Mouse (Mus musculus): ENCODE data around the gene Gm20431. TPM values are rescaled to one million over a fixed set of nuclear protein-coding genes. Genes with fewer than 3 reads are reported as not detected.

The Gm20431 gene
- total and polyA plus RNA-seq, 2 experiments from 2014 or later: 9.8 to 10.7 TPM

- Histone ChIP-seq H3K27ac (no peak overlapping the region), H3K4me3 (ENCODE audit: low read length) (no peak overlapping the region), H3K9ac (replicated peaks; ENCODE audit: low read length) (no peak overlapping the region), H3K9me3 (ENCODE audit: low read length) (no peaks in the 10 kb centered on the region), H3K4me1 (ENCODE audit: insufficient read depth, low read length) (no peaks in the 10 kb centered on the region), H3K4me2 (ENCODE audit: low read depth, low read length) (no peak overlapping the region), H3K36me3 (ENCODE audit: insufficient read depth, low read length) (no peaks in the 10 kb centered on the region), H3K27me3 (ENCODE audit: insufficient read depth, low read length) (no peaks in the 10 kb centered on the region)
- peak; percentile 50 for DNase-seq (ENCODE audit: low spot score)
- WGBS: 55% methylated on average over 13 of the region's 13 CpGs
- 0 out of 2 replicates have a peak, but pooled peaks have one; percentile 25 for TF ChIP-seq CTCF (IDR thresholded peaks at IDR 0.05; ENCODE audit: low read depth)
- ATAC-seq: no peak
Observed at GRCm38 (mm10) chr2:167569934-167570651, 91.2 kb downstream of the Gm20431 start.

- DNase-seq (ENCODE audit: low spot score) (no peak), ATAC-seq (no peak)
- H3K27ac ChIP-seq: no peak overlapping the region
- 87% methylated on average over 9 of the region's 9 CpGs for WGBS
- 0 out of 2 replicates have a peak, but pooled peaks cover 3% of the 10 kb centered on the region for H3K4me1 ChIP-seq (ENCODE audit: insufficient read depth, low read length)
- H3K4me3 ChIP-seq (ENCODE audit: low read length): no peak overlapping the region
- no peaks in the 10 kb centered on the region for H3K9me3 ChIP-seq (ENCODE audit: low read length)
- no peak overlapping the region for H3K4me2 ChIP-seq (ENCODE audit: low read depth, low read length)
- H3K9ac ChIP-seq (replicated peaks; ENCODE audit: low read length): no peak overlapping the region
- no peak for TF ChIP-seq CTCF (IDR thresholded peaks at IDR 0.05; ENCODE audit: low read depth)
- H3K27me3 ChIP-seq (ENCODE audit: insufficient read depth, low read length): no peaks in the 10 kb centered on the region
- H3K36me3 ChIP-seq (ENCODE audit: insufficient read depth, low read length): no peaks in the 10 kb centered on the region
Observed at GRCm38 (mm10) chr2:167568112-167568511, 93.2 kb downstream of the Gm20431 start.

- Histone ChIP-seq H3K4me1 (ENCODE audit: insufficient read depth, low read length) (0 out of 2 replicates have a peak, but pooled peaks cover 3% of the 10 kb centered on the region), H3K9ac (replicated peaks; ENCODE audit: low read length) (no peak overlapping the region), H3K4me3 (ENCODE audit: low read length) (no peak overlapping the region), H3K27ac (no peak overlapping the region), H3K9me3 (ENCODE audit: low read length) (no peaks in the 10 kb centered on the region), H3K27me3 (ENCODE audit: insufficient read depth, low read length) (no peaks in the 10 kb centered on the region), H3K4me2 (ENCODE audit: low read depth, low read length) (no peak overlapping the region), H3K36me3 (ENCODE audit: insufficient read depth, low read length) (no peaks in the 10 kb centered on the region)
- ATAC-seq: no peak
- peak; percentile 51 for DNase-seq (ENCODE audit: low spot score)
- no peak for TF ChIP-seq CTCF (IDR thresholded peaks at IDR 0.05; ENCODE audit: low read depth)
- WGBS: 22% methylated on average over 13 of the region's 19 CpGs
Observed at GRCm38 (mm10) chr2:167565682-167566081, 95.6 kb downstream of the Gm20431 start.

- H3K27me3 ChIP-seq (ENCODE audit: insufficient read depth, low read length): no peaks in the 10 kb centered on the region
- no peak overlapping the region for H3K27ac ChIP-seq
- 0 out of 2 replicates have a peak, but pooled peaks cover 3% of the 10 kb centered on the region for H3K4me1 ChIP-seq (ENCODE audit: insufficient read depth, low read length)
- no peak for TF ChIP-seq CTCF (IDR thresholded peaks at IDR 0.05; ENCODE audit: low read depth)
- H3K36me3 ChIP-seq (ENCODE audit: insufficient read depth, low read length): no peaks in the 10 kb centered on the region
- H3K9me3 ChIP-seq (ENCODE audit: low read length): no peaks in the 10 kb centered on the region
- H3K4me3 ChIP-seq (ENCODE audit: low read length): no peak overlapping the region
- WGBS: 87% methylated on average over 3 of the region's 3 CpGs
- no peak overlapping the region for H3K4me2 ChIP-seq (ENCODE audit: low read depth, low read length)
- ATAC-seq (no peak), DNase-seq (ENCODE audit: low spot score) (no peak)
- H3K9ac ChIP-seq (replicated peaks; ENCODE audit: low read length): no peak overlapping the region
Observed at GRCm38 (mm10) chr2:167565312-167565656, 96.0 kb downstream of the Gm20431 start.

- no peak overlapping the region for H3K27ac ChIP-seq
- H3K36me3 ChIP-seq (ENCODE audit: insufficient read depth, low read length): no peaks in the 10 kb centered on the region
- WGBS: 82% methylated on average over 13 of the region's 13 CpGs
- H3K4me3 ChIP-seq (ENCODE audit: low read length): no peak overlapping the region
- H3K27me3 ChIP-seq (ENCODE audit: insufficient read depth, low read length): 0 out of 2 replicates have a peak, but pooled peaks cover 4% of the 10 kb centered on the region
- ATAC-seq (no peak), DNase-seq (ENCODE audit: low spot score) (no peak)
- TF ChIP-seq CTCF (IDR thresholded peaks at IDR 0.05; ENCODE audit: low read depth): no peak
- H3K9ac ChIP-seq (replicated peaks; ENCODE audit: low read length): no peak overlapping the region
- H3K9me3 ChIP-seq (ENCODE audit: low read length): no peaks in the 10 kb centered on the region
- H3K4me2 ChIP-seq (ENCODE audit: low read depth, low read length): no peak overlapping the region
- H3K4me1 ChIP-seq (ENCODE audit: insufficient read depth, low read length): 0 out of 2 replicates have a peak, but pooled peaks cover 3% of the 10 kb centered on the region
Observed at GRCm38 (mm10) chr2:167564551-167565311, 96.6 kb downstream of the Gm20431 start.

GRCm38 (mm10) chr2:167563703-167564102 lies 97.6 kb downstream of the Gm20431 start:
- no peak overlapping the region for H3K9ac ChIP-seq (replicated peaks; ENCODE audit: low read length)
- TF ChIP-seq CTCF (IDR thresholded peaks at IDR 0.05; ENCODE audit: low read depth): no peak
- H3K4me3 ChIP-seq (ENCODE audit: low read length): no peak overlapping the region
- 0 out of 2 replicates have a peak, but pooled peaks cover 4% of the 10 kb centered on the region for H3K27me3 ChIP-seq (ENCODE audit: insufficient read depth, low read length)
- H3K4me2 ChIP-seq (ENCODE audit: low read depth, low read length): no peak overlapping the region
- no peaks in the 10 kb centered on the region for H3K9me3 ChIP-seq (ENCODE audit: low read length)
- no peaks in the 10 kb centered on the region for H3K36me3 ChIP-seq (ENCODE audit: insufficient read depth, low read length)
- H3K4me1 ChIP-seq (ENCODE audit: insufficient read depth, low read length): 0 out of 2 replicates have a peak, but pooled peaks cover 6% of the 10 kb centered on the region
- no peak overlapping the region for H3K27ac ChIP-seq
- ATAC-seq (peak; percentile 30; the same call in 1 of the 2 replicates), DNase-seq (ENCODE audit: low spot score) (no peak)
- WGBS: 34% methylated on average over 12 of the region's 12 CpGs
